Mouse (Mus musculus) forebrain, embryonic 16.5 days (tissue): ENCODE measurements around the gene Lemd1. TPM values are rescaled to one million over a fixed set of nuclear protein-coding genes. Genes with fewer than 3 reads are reported as not detected.
A peak's percentile ranks its signal among the peaks of the same experiment; 100 is the strongest.

Experiments
- ATAC-seq: fragments of 200-750 bp; cut with Nextera tagmentation; 2 replicates; pipeline ENCODE4 v1.8.0; 2017; ENCODE audit warnings: mild to moderate bottlenecking, moderate library complexity
- H3K27ac ChIP-seq: fragments of 300-500 bp; sonication (generic); 2 replicates; pipeline ENCODE4 v1.5.1; 2014; ENCODE audit warnings: low read length, control low read depth
- H3K27me3 ChIP-seq: fragments of 300-500 bp; sonication (generic); replicated peaks from 2 replicates; pipeline ENCODE4 v1.6.1; 2014; ENCODE audit warnings: low read length; ENCODE audit not compliant: control insufficient read depth, insufficient read depth
- H3K36me3 ChIP-seq: fragments of 300-500 bp; sonication (generic); 2 replicates; pipeline ENCODE4 v1.6.1; 2014; ENCODE audit not compliant: control insufficient read depth, insufficient read depth
- H3K4me1 ChIP-seq: fragments of 300-500 bp; sonication (generic); replicated peaks from 2 replicates; pipeline ENCODE4 v1.6.1; 2014; ENCODE audit warnings: low read length; ENCODE audit not compliant: control insufficient read depth, insufficient read depth
- H3K4me2 ChIP-seq: fragments of 300-500 bp; sonication (generic); 2 replicates; pipeline ENCODE4 v1.6.1; 2014; ENCODE audit warnings: mild to moderate bottlenecking, low read length, control low read depth
- H3K4me3 ChIP-seq: fragments of 300-500 bp; sonication (generic); replicated peaks from 2 replicates; pipeline ENCODE4 v1.5.1; 2014; ENCODE audit warnings: mild to moderate bottlenecking, low read length, control low read depth
- H3K9ac ChIP-seq: fragments of 300-500 bp; sonication (generic); replicated peaks from 2 replicates; pipeline ENCODE4 v1.6.1; 2014; ENCODE audit warnings: low read depth, low read length, control low read depth
- H3K9me3 ChIP-seq: fragments of 300-500 bp; sonication (generic); 2 replicates; pipeline ENCODE4 v1.6.1; 2016; ENCODE audit warnings: low read length; ENCODE audit not compliant: control insufficient read depth
- WGBS: fragments of 180-500 bp; shearing (Covaris S2); extraction: QIAGEN DNeasy Blood & Tissue Kit; methylation state at CpG from one replicate; pipeline ENCODE4 v1.1.7; 2014; 5-methylcytosine and 5-hydroxymethylcytosine counted together
- polyA plus RNA-seq: library from polyadenylated mRNA; unstranded; fragments of >200 nt; fragmentation: Nextera tagmentation; extraction: Ambion mirVana; gene quantifications from 2 replicates; pipeline ENCODE4 v1.2.1, GENCODE M21; 2015

Gene Lemd1
- 14.9 and 18.4 TPM in 2 replicates for polyA plus RNA-seq

GRCm38 (mm10) chr1:132191093-132191785, at the start of gene Lemd1, which contains the start of gene AC124108.1:
Gene Lemd1 (plus strand): TSS chr1:132191431.
Gene AC124108.1 (plus strand): TSS chr1:132191457.
- ATAC-seq: peak; percentile 13
- Histone ChIP-seq H3K4me1 (peaks cover 49% of the 10 kb centered on the region), H3K9me3 (no peaks in the 10 kb centered on the region), H3K9ac (peak within 1 kb of the TSS; percentile 97), H3K36me3 (no peaks in the 10 kb centered on the region), H3K27ac (peak within 1 kb of the TSS; percentile 99), H3K27me3 (no peaks in the 10 kb centered on the region), H3K4me2 (peak within 1 kb of the TSS; percentile 67), H3K4me3 (peak within 1 kb of the TSS; percentile 84)
- WGBS: under 1% methylated on average over 33 of the region's 34 CpGs

GRCm38 (mm10) chr1:132141753-132142152, 49.5 kb upstream of the Lemd1 start:
- Histone ChIP-seq H3K4me3 (no peak overlapping the region), H3K9ac (no peak overlapping the region), H3K27ac (no peak overlapping the region), H3K27me3 (peaks cover 8% of the 10 kb centered on the region; the same call in 1 of the 2 replicates), H3K36me3 (no peaks in the 10 kb centered on the region), H3K4me1 (peaks cover 21% of the 10 kb centered on the region), H3K4me2 (no peak overlapping the region), H3K9me3 (no peaks in the 10 kb centered on the region)
- WGBS: 82% methylated on average over 13 of the region's 13 CpGs
- no peak for ATAC-seq

GRCm38 (mm10) chr1:132143079-132143478, 48.2 kb upstream of the Lemd1 start:
- H3K36me3 ChIP-seq: no peaks in the 10 kb centered on the region
- H3K4me2 ChIP-seq: no peak overlapping the region
- H3K9ac ChIP-seq: no peak overlapping the region
- peaks cover 21% of the 10 kb centered on the region for H3K4me1 ChIP-seq
- H3K27ac ChIP-seq: no peak overlapping the region
- WGBS: 69% methylated on average over 5 of the region's 5 CpGs
- no peak for ATAC-seq
- no peak overlapping the region for H3K4me3 ChIP-seq
- H3K9me3 ChIP-seq: no peaks in the 10 kb centered on the region
- peaks cover 8% of the 10 kb centered on the region; the same call in 1 of the 2 replicates for H3K27me3 ChIP-seq

- 0 out of 2 replicates have a peak, but pooled peaks have one; percentile 3 for ATAC-seq
- peaks cover 7% of the 10 kb centered on the region; the same call in 1 of the 2 replicates for H3K27me3 ChIP-seq
- H3K4me3 ChIP-seq: no peak overlapping the region
- H3K9me3 ChIP-seq: no peaks in the 10 kb centered on the region
- peaks cover 21% of the 10 kb centered on the region for H3K4me1 ChIP-seq
- H3K4me2 ChIP-seq: no peak overlapping the region
- WGBS: 64% methylated on average over 4 of the region's 4 CpGs
- H3K27ac ChIP-seq: no peak overlapping the region; the same call in 1 of the 2 replicates
- no peak overlapping the region for H3K9ac ChIP-seq
- H3K36me3 ChIP-seq: no peaks in the 10 kb centered on the region
These were observed 47.5 kb upstream of the Lemd1 start for GRCm38 (mm10) chr1:132143730-132144129.

- Histone ChIP-seq H3K4me1 (peaks cover 16% of the 10 kb centered on the region), H3K27ac (no peak overlapping the region), H3K4me3 (no peak overlapping the region), H3K27me3 (peaks cover 5% of the 10 kb centered on the region; the same call in 1 of the 2 replicates), H3K36me3 (no peaks in the 10 kb centered on the region), H3K4me2 (no peak overlapping the region), H3K9me3 (no peaks in the 10 kb centered on the region), H3K9ac (no peak overlapping the region)
- 4% methylated on average over 2 of the region's 2 CpGs for WGBS
- ATAC-seq: peak; percentile 82
These were observed 47.0 kb upstream of the Lemd1 start for GRCm38 (mm10) chr1:132144223-132144622.

GRCm38 (mm10) chr1:132144837-132145236, 46.4 kb upstream of the Lemd1 start:
- WGBS: 78% methylated on average over 3 of the region's 3 CpGs
- Histone ChIP-seq H3K36me3 (no peaks in the 10 kb centered on the region), H3K27ac (no peak overlapping the region)

GRCm38 (mm10) chr1:132145973-132146685, 45.1 kb upstream of the Lemd1 start:
- no peak overlapping the region for H3K4me3 ChIP-seq
- ATAC-seq: no peak
- 87% methylated on average over 8 of the region's 8 CpGs for WGBS
- H3K27me3 ChIP-seq: no peaks in the 10 kb centered on the region
- no peak overlapping the region for H3K4me2 ChIP-seq
- H3K9me3 ChIP-seq: no peaks in the 10 kb centered on the region
- peaks cover 11% of the 10 kb centered on the region for H3K4me1 ChIP-seq
- no peak overlapping the region for H3K9ac ChIP-seq
- H3K27ac ChIP-seq: no peak overlapping the region
- no peaks in the 10 kb centered on the region for H3K36me3 ChIP-seq

More at GRCm38 (mm10) chr1:132144837-132145236, 46.4 kb upstream of the Lemd1 start:
- H3K4me2 ChIP-seq: no peak overlapping the region
- no peak overlapping the region for H3K4me3 ChIP-seq
- no peak overlapping the region for H3K9ac ChIP-seq
- ATAC-seq: no peak
- H3K27me3 ChIP-seq: no peaks in the 10 kb centered on the region; the same call in 1 of the 2 replicates
- H3K4me1 ChIP-seq: peaks cover 11% of the 10 kb centered on the region
- no peaks in the 10 kb centered on the region for H3K9me3 ChIP-seq

GRCm38 (mm10) chr1:132149410-132149809, 41.8 kb upstream of the Lemd1 start:
- no peak overlapping the region for H3K9ac ChIP-seq
- no peak overlapping the region for H3K4me2 ChIP-seq
- peaks cover 2% of the 10 kb centered on the region for H3K4me1 ChIP-seq
- WGBS: 69% methylated on average over 2 of the region's 2 CpGs
- H3K9me3 ChIP-seq: no peaks in the 10 kb centered on the region
- no peaks in the 10 kb centered on the region for H3K27me3 ChIP-seq
- no peak for ATAC-seq
- no peak overlapping the region for H3K27ac ChIP-seq
- no peak overlapping the region for H3K4me3 ChIP-seq
- H3K36me3 ChIP-seq: no peaks in the 10 kb centered on the region

- H3K27ac ChIP-seq: no peak overlapping the region
- no peaks in the 10 kb centered on the region for H3K4me1 ChIP-seq
- WGBS: 50% methylated on average over 1 of the region's 1 CpGs
- no peak overlapping the region for H3K4me3 ChIP-seq
- no peak overlapping the region for H3K4me2 ChIP-seq
- no peaks in the 10 kb centered on the region for H3K9me3 ChIP-seq
- no peak for ATAC-seq
- no peak overlapping the region for H3K9ac ChIP-seq
- no peaks in the 10 kb centered on the region for H3K27me3 ChIP-seq
- no peaks in the 10 kb centered on the region for H3K36me3 ChIP-seq
These were observed 41.1 kb upstream of the Lemd1 start for GRCm38 (mm10) chr1:132150171-132150570.
